Mouse (Mus musculus): ENCODE data around the gene Gm20403.
"Not testable (repeated sequence)": the region's sequence is repeated elsewhere in the genome, so short reads cannot be mapped to it uniquely, and the experiment has no call there.

Gene Gm20403

DNA sequence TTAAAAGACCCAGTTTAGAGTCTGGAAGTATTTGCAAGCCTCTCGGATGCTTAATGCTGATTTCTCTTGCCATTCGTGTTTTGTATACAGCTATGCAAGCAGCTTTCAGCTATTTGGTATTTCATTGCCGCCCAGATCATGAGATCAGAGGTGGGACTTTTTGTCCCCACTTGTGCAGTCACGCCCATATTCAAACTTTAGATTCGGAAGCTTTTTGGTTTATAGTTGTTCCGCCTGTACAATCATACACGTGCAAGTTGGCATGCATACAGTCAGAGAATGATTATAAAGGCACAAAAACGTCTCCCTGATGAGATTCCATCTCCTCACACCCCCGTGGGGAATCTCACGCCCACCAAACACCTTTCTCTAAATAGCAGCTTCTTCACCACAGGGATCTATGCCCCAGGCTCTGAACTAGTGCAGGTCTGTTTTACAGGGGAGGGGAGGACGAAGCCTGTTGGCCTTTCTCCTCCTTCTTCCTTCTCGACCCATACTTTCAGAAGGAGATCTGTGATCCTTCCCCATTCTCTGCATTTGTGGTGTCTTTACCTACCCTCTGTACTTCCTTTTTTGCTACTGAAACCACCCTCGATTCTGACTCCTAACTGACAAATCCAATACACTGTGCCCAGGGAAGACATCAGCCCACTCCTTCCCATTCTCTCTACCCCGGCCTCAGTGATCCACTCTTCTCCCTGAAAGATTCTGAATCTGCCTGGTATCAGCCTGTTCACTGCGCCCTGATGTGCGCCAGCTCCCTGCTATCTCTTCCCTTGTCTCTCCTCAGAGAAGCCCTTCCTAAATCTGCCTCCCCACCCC lies 7.1 kb upstream of the Gm20403 start:
- peak; percentile 88 for DNase-seq

DNA sequence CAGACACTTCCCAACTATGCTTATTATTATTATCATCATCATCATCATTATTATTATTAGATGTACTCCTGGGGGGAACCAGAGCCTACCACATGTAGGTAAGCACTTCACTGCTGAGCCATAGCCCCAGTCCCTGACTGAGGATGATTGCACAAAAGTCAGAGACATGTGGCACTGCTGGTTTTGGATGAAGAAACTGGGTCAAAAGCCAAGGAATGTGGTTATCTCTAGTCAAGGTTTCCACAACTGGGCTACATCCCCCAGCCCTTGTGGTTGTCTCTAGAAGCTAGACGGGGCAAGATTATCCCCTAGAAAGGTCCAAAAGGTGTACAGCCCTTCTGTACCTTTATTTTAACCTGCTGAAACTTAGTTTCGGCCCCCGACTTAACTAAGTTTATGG lies 6.5 kb upstream of the Gm20403 start:
- peak; percentile 36 for DNase-seq

DNA sequence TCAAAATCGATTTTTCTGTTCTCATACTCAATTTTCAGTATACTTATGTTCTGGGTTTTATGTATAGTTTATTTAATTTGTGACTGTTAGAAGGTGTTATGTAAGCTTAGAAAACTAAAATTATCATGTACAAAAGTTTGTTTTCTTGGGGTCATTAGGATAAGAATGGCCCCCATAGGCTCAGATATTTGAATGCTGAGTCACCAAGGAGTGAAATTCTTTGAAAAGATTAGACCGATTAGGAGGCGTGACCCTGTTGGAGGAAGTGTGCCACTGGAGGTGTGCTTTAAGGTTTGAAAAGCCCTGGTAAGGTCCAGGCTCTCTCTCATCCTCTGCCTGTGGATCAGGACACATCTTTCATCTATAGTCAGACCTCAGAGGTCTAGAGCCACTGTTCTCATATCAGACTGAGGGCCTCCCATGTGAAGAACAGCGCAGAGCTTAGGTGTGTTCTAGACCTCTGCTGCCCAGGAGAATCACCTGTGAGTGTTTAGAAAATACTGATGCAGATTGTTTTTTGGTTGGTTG lies 2.1 kb upstream of the Gm20403 start:
- DNase-seq = peak; percentile 49

DNA sequence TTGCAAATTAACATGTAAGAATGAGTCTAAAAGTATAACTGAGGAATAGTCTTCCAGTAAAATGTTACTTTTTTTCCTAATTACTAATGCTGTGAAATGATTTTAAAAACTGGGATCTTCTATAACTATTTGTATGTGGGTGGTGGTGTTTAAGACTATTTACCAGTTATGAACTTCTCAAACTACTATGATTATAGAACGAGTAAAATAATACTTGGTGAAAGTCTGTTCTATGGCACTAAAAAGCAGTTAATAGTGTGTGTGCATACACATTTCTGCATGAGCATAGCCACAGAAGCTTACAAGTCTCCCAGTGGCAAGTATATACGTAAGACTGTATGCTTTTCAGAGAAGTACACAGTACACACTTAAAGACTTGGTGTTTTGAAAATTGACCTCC lies 827 bp upstream of the Gm20403 start:
- DNase-seq = peak; percentile 64

DNA sequence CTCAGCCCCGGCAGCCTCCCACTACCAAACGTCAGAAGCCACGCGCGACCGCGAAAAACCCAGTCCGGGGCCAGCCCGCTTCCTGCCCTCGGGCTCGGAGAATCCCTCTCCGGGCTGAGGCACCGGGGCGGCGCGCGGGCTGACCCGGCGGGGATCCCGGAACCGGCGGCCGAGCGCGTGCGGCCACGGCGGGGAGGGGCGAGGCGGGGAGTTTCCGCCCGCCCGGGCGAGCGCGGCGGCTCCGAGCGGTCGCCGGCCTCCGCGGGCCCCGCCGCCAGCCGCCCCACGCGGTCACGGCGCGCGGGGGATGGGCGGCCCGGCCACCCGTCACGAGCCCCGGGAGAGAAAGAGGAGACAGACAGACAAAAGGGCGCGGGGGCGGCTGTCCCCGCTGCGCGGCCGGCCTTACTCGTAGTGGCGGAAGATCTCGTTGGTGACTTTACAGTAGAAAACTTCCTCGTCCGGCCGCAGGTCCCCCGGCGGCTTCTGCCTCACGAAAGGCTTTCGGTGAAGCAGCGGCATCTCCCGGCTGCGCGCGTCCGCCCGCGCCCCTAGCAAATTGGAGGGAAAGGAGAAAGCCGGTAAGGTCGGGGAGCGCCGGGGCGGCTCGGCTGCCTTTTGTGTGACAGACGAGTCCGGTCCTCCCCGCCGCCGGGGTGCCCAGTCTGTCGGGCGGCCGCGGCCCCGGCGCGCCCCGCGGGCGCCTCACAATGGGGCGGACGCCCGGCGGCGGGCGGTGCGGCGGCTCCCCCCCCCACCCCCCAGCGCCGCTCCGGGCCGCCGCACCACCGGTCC lies 875 bp downstream of the Gm20403 start:
- DNase-seq = peak; percentile 97

DNA sequence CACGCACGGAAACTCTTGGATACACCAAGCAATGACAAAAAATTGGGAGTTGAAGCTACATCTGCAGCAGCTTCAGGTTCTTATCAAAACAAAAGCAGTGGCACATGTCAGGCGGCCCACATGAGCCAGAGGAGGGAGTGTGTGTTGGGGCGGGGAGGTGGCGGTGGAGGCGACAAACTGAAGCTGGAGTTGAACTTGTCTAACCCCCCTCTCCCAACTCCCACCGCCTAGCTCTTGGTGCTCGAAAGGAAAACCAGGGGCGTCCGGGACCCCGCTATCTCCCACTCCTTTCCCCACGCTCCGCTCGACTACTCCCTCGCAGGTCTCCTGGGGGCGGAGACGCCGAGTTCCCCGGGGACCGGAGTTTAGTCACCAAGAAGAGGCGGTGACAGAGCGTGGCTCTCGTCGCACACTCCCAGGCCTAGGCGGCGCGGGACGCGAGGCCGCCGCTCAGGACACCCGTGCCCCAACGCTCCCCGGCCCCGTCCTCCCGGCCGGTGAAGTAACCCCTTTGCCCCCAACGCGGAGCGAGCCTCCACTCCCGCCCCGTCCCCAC lies 1.6 kb downstream of the Gm20403 start:
- DNase-seq = peak; percentile 97

DNA sequence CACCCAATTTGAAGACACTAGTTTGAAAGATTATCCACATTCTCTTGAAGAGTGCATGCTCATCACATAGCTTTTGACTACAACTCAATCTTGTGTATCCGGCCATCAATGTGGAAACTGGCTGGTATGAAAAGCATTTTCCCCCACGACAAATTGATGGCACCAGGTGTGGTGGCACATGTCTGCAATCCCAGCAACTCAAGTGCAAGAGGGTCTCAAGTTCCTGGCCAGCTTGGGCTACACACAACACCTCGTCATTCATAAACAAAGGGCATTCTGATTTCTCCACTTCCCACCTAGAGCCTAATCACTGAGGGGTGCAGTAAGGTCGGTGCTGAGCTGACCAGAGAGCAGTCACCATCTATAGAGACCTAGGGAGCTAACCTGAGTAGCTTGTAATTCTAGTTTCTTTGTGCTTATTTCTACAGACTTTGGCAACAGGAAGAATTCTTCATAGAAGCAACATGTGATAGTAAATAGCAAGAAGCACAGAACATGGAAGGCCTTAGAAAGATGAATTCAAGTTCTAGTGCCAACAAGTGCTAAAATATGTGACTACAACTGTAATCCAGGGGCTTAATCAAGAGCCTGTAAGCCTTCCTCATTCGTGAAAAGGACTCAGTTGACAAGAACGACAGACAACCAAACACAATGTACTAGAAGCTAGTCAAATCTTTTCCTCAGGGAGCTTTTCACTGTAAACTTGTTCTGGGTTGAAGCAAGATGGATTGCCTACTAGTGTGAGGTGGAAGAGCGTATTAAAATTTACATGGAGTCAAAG lies 3.2 kb downstream of the Gm20403 start:
- DNase-seq = peak; percentile 84

DNA sequence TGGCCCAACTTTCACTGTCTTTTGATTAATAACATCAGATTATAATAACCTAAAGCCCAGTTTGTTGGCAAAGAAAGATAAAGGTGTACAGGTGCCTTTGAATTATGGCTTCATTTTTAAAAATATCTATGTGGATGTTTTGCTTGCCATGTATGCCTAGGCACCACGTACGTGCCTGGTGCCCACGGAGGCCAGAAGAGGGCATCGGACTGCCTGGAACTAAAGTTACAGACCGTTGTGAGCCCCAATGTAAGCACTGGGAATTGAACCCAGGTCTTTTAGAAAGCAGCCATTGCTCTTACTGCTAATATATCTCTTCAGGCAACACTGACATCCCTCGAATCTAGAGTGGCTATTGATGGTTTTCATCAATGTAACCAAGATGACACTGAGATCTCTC lies 4.4 kb downstream of the Gm20403 start:
- DNase-seq = peak; percentile 41

DNA sequence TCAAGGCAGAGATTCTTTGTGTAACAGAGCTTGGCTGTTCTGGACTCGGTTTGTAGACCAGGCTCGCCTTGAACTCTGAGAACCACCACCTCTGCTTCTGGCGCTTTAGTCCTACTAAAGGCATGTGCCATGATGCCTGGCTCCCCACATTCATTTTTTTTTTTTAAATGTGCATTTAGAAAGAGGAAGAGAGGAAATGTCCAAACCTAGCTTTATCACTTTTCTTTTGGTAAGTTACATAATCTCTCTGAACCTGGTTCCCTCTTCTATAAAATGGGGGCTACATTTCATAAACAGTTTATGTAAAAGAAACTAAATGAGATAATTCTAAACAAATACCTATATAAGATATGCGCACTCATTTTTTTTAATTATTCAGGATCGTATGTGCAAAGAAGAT lies 5.4 kb downstream of the Gm20403 start:
- DNase-seq = peak; percentile 16

DNA sequence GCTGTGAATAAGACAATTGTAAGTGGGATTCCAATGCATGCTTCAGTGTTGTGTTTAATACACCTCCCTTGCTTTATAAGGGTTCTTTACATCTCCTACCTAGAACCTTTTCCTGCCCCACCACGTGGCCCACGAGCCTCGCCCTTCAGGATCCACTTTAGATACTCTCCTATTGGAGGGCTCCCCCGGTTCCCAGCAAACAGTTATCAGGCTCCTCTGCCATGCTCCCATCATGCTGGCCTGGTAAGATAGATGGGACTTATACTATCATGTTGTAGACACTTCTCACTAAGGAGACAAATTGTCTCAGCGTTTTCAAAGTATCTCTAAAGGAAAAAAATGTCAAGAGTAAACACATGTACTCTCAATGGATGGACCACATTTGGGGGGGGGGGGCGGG lies 5.8 kb downstream of the Gm20403 start:
- DNase-seq = peak; percentile 55

DNA sequence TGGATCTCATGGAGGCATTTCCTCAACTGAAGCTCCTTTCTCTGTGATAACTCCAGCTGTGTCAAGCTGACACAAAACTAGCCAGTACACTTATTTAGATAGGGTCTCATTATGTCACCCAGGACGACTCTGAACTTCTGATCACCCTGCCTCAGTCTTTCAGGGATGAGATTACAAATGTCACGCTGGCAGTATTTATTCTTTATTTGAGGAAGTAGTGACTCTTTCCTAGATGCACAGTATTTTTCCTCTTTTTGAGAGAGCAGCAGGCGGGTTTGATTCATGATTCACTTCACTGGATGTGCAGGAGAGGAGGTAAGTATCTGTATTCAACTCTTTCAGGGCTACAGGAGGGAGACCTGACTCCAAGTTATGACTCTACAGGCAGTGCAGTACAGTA lies 17.3 kb downstream of the Gm20403 start:
- DNase-seq = no peak

DNA sequence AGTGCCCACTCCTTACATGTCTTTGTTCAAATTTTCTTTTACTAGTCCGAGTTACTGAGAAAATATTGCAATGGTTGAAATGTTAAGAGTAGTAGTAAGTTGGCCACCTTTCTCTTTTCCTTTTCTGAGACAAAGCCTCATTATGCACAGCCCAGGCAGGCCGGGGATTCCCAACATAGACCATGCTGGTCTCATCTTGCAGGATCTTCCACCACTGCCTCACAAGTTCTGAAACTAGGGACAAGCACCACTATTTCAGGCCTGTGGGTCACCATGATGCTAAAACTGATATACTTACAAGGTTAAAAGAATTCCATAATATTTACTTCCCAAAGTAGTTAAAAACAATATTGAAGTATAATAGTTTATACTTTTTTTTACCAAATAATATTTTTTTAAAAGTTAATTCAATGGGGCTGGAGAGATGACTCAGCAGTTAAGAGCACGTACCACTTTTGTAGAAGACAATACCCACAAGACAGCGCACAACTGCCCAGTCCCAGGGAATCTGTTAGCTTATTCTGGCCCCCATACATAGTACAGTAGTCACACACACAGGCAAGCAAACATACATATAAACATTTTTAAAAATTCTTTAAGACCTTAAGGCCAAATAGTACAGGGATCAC lies 20.7 kb downstream of the Gm20403 start:
- DNase-seq = no peak

DNA sequence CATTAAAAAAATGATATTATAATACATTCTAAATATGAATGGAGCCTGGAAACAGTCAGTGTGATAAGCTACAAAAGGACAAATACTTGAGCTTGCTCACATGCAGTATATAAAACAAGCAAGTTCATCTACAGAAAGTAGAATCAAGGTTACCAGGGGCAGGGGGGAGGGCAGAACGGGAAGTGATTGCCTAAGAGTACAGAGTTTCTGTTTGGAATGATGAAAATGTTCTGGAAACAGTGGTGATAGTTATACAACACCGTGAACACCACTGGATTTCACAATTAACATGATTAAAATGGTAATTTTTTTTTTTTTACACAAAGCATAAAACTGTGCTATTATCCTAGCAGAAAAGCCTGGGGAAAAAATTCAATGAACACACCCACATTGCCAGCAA lies 26.8 kb downstream of the Gm20403 start:
- DNase-seq = peak; percentile 83

DNA sequence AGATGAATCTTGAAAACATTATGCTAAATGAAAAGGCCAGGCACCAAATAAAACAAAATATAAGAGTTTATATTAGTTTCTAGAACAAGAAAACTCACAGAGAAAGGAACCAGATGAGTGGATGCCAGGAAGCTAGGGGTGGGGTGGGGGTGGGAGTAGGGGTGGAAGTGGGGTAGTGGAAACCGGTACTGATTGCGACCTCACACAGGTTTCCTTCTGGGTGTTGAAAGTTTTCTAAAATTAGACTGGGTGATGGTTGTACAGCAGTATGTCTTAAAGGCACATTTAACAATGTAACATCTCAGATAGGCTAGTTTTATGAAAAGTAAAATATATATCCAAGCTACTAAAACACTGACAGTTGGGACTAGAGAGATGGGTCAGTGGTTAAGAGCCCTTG lies 29.4 kb downstream of the Gm20403 start:
- no peak for DNase-seq

DNA sequence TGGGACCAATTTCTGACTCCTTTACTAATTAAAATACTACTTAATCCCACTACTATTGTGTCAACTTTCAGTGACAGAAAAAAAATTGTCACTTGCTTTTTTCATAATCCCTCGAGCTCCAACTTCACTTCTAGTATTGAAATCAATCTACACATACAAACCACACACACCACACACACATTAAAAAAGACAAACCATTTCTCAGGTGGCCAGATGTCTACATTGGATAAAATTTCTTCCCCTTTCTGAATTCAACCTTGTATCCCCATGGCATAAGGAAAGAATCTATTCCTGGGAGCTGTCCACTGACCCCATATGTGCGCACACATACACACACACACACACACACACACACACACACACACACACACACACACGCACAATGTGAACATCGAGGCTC lies 29.9 kb downstream of the Gm20403 start:
- DNase-seq = no peak

DNA sequence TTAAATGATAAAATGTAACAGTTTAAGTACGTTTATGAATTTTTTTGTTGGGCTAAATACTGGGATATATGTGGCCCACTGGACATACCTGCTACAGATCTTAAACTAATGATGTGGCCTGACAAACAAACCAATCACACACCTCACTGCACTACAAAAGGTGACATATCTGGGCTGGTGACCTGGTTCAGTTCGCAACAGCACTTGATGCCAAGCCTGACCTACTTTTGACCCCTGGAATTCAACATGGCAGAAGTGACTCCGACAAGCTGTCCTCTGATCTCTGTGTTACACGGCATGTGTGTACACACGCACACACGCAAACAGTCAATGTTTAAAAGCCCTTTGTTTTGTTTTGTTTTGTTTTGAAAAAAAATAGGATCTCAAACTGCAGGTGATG lies 40.2 kb downstream of the Gm20403 start:
- DNase-seq = no peak

DNA sequence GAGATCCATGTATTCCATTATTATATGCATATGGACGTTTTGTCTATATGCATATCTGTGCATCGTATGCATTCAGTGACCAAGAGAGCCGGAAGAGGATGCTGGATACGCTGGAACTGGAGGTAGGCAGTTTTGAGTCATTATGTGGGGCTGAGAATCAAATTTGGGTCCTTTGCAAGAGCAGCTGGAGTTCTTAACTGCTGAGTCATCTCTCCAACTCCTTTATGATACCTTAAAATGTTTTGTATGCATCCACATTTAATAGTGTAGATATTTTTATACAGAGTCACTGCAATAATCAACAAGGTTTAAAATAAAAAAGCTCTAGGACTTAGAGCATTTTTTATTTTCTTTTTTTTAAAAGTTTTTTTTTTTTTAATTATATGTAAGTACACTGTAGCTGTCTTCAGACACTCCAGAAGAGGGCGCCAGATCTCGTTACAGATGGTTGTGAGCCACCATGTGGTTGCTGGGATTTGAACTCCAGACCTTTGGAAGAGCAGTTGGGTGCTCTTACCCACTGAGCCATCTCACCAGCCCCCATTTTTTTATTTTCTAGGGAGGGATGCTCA lies 43.7 kb downstream of the Gm20403 start:
- not testable (repeated sequence) for DNase-seq

DNA sequence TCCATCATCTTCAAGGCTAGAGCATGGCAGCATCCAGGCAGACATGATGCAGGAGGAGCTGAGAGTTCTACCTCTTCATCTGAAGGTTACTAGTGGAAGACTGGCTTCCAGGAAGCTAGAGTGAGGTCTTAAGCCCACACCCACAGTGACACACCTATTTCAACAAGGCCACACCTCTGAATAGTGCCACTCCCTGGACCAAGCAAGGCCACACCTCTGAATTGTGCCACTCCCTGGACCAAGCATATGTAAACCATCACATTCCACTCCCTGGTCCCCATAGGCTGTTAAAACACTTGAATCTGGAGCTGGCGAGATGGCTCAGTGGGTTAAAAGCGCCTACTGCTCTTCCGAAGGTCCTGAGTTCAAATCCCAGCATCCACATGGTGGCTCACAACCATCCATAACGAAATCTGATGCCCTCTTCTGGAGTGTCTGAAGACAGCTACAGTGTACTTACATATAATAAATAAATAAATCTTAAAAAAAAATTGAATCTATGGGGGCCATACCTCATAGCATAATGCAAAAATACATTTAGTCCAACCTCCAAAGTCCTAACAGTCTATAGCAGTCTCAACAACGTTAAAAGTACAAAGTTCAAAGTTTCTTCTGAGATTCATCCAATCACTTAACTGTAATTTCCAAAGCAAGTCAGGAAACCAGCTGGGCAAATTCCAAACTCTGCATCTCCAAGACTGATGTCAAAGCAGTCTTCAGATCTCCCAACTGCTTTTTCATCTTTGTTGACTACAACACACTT lies 48.6 kb downstream of the Gm20403 start:
- DNase-seq = not testable (repeated sequence)
